Mouse (Mus musculus) MEL (cell line): ENCODE measurements at regions not wholly inside any gene's neighbourhood (a gene's known extent, or its start where the extent isn't known, plus 50 kb on each side); places are given as distances from the start of the nearest gene placed in this dataset.

Experiments used
- DNase-seq: peaks from one replicate; pipeline ENCODE4 v3.0.0; 2011; ENCODE audit warnings: low read depth, low spot score
- H3K27ac ChIP-seq: 2 replicates; pipeline ENCODE4 v1.5.1; 2012; ENCODE audit warnings: low read depth, mild to moderate bottlenecking, control low read depth, low read length, moderate library complexity; ENCODE audit not compliant: control insufficient read depth
- H3K27me3 ChIP-seq, 2 experiments: fragments of 150-350 bp in 1 of 2; sonication (generic) in 1 of 2; 2 replicates each; pipeline ENCODE4 v1.6.1; 2012; ENCODE audit warnings: low read length in 2 of 2, mild to moderate bottlenecking in 2 of 2, improper control_type of control experiment in 1 of 2, moderate library complexity in 1 of 2; ENCODE audit not compliant: insufficient read depth in 2 of 2, control insufficient read depth in 1 of 2
- H3K36me3 ChIP-seq, 2 experiments: 2 replicates each; pipeline ENCODE4 v1.6.1; 2012 to 2014; ENCODE audit warnings: low read length in 2 of 2, improper control_type of control experiment in 1 of 2, inconsistent platforms in 1 of 2, mild to moderate bottlenecking in 1 of 2; ENCODE audit not compliant: insufficient read depth in 2 of 2, control insufficient read depth in 1 of 2
- H3K4me1 ChIP-seq, 2 experiments: fragments of 150-350 bp in 1 of 2; sonication (generic) in 1 of 2; 2 replicates each; pipeline ENCODE4 v1.6.1; 2012; ENCODE audit warnings: low read length in 2 of 2, improper control_type of control experiment in 1 of 2, mild to moderate bottlenecking in 1 of 2; ENCODE audit not compliant: insufficient read depth in 2 of 2, control insufficient read depth in 1 of 2
- H3K4me3 ChIP-seq, 2 experiments: fragments of 150-350 bp in 1 of 2; sonication (generic) in 1 of 2; 2 replicates each; pipeline ENCODE4 v1.5.1; 2012; ENCODE audit warnings: low read depth in 2 of 2, low read length in 2 of 2, mild to moderate bottlenecking in 2 of 2, moderate library complexity in 2 of 2, control low read depth in 1 of 2, improper control_type of control experiment in 1 of 2; ENCODE audit not compliant: control insufficient read depth in 1 of 2, insufficient read depth in 1 of 2
- H3K79me2 ChIP-seq: 2 replicates; pipeline ENCODE4 v1.6.1; 2012; ENCODE audit warnings: mild to moderate bottlenecking, low read length, moderate library complexity; ENCODE audit not compliant: control insufficient read depth, poor library complexity, insufficient read depth
- H3K9ac ChIP-seq: 2 replicates; pipeline ENCODE4 v1.6.1; 2012; ENCODE audit warnings: low read depth, mild to moderate bottlenecking, control low read depth, low read length, moderate library complexity; ENCODE audit not compliant: control insufficient read depth, poor library complexity, severe bottlenecking
- H3K9me3 ChIP-seq: fragments of 150-350 bp; sonication (generic); replicated peaks from 2 replicates; pipeline ENCODE4 v1.6.1; 2012; ENCODE audit warnings: mild to moderate bottlenecking, low read length, improper control_type of control experiment, moderate library complexity; ENCODE audit not compliant: insufficient read depth
- CHD1 ChIP-seq: IDR thresholded peaks from 2 replicates; pipeline ENCODE4 v1.6.1; 2012; ENCODE audit warnings: low read depth, mild to moderate bottlenecking, inconsistent platforms, low read length, improper control_type of control experiment
- CHD2 ChIP-seq: IDR thresholded peaks from 2 replicates; pipeline ENCODE4 v1.6.1; 2011; ENCODE audit warnings: low read length, improper control_type of control experiment
- CTCF ChIP-seq, 3 experiments: IDR thresholded peaks in 2 of 3; conservative IDR thresholded peaks in 1 of 3; 2 replicates each; pipeline ENCODE4 v1.5.1; 2011 to 2012; ENCODE audit warnings: low read length in 3 of 3, low read depth in 2 of 3, mild to moderate bottlenecking in 2 of 3, improper control_type of control experiment in 1 of 3, inconsistent platforms in 1 of 3, mixed read lengths in 1 of 3, moderate library complexity in 1 of 3; ENCODE audit not compliant: control insufficient read depth in 1 of 3, insufficient read depth in 1 of 3, poor library complexity in 1 of 3, severe bottlenecking in 1 of 3
- E2F4 ChIP-seq: IDR thresholded peaks from 2 replicates; pipeline ENCODE4 v1.6.1; 2011; ENCODE audit warnings: low read depth, low read length, improper control_type of control experiment, borderline replicate concordance
- ELF1 ChIP-seq: IDR thresholded peaks from 2 replicates; pipeline ENCODE4 v1.6.1; 2014; ENCODE audit warnings: low read depth, mild to moderate bottlenecking, inconsistent platforms, low read length, improper control_type of control experiment, moderate library complexity
- ETS1 ChIP-seq: IDR thresholded peaks from 2 replicates; pipeline ENCODE4 v1.6.1; 2012; ENCODE audit warnings: low read depth, mild to moderate bottlenecking, inconsistent platforms, low read length, improper control_type of control experiment, moderate library complexity
- HCFC1 ChIP-seq: IDR thresholded peaks from 2 replicates; pipeline ENCODE4 v1.6.1; 2012; ENCODE audit warnings: low read depth, mild to moderate bottlenecking, inconsistent platforms, low read length, improper control_type of control experiment, moderate library complexity
- KAT2A ChIP-seq: conservative IDR thresholded peaks from 2 replicates; pipeline ENCODE4 v1.6.1; 2012; ENCODE audit warnings: low read depth, low read length, improper control_type of control experiment, inconsistent platforms
- MAFK ChIP-seq: IDR thresholded peaks from 2 replicates; pipeline ENCODE4 v1.6.1; 2011; ENCODE audit warnings: low read depth, mild to moderate bottlenecking, low read length, improper control_type of control experiment, borderline replicate concordance
- NELFE ChIP-seq: IDR thresholded peaks from 2 replicates; pipeline ENCODE4 v1.6.1; 2011; ENCODE audit warnings: low read depth, low read length, improper control_type of control experiment
- RAD21 ChIP-seq: IDR thresholded peaks from 2 replicates; pipeline ENCODE4 v1.6.1; 2011; ENCODE audit warnings: mild to moderate bottlenecking, low read depth, low read length, improper control_type of control experiment
- RCOR1 ChIP-seq: IDR thresholded peaks from 2 replicates; pipeline ENCODE4 v1.6.1; 2012; ENCODE audit warnings: low read depth, mild to moderate bottlenecking, inconsistent platforms, low read length, improper control_type of control experiment
- SMC3 ChIP-seq: IDR thresholded peaks from 2 replicates; pipeline ENCODE4 v1.6.1; 2011; ENCODE audit warnings: low read depth, low read length, improper control_type of control experiment
- TBP ChIP-seq: IDR thresholded peaks from 2 replicates; pipeline ENCODE4 v1.8.0; 2011; ENCODE audit warnings: low read depth, low read length, improper control_type of control experiment
- USF1 ChIP-seq: IDR thresholded peaks from 2 replicates; pipeline ENCODE4 v1.6.1; 2014; ENCODE audit warnings: low read depth, mild to moderate bottlenecking, inconsistent platforms, low read length, improper control_type of control experiment, moderate library complexity
- ZC3H11A ChIP-seq: IDR thresholded peaks from 2 replicates; pipeline ENCODE4 v1.6.1; 2012; ENCODE audit warnings: low read depth, mild to moderate bottlenecking, inconsistent platforms, low read length, improper control_type of control experiment
- ZKSCAN1 ChIP-seq: IDR thresholded peaks from 2 replicates; pipeline ENCODE4 v1.6.1; 2012; ENCODE audit warnings: low read depth, mild to moderate bottlenecking, inconsistent platforms, low read length, improper control_type of control experiment, moderate library complexity
- ZMIZ1 ChIP-seq: IDR thresholded peaks from 2 replicates; pipeline ENCODE4 v1.6.1; 2012; ENCODE audit warnings: low read depth, mild to moderate bottlenecking, inconsistent platforms, low read length, improper control_type of control experiment, moderate library complexity
- ZNF384 ChIP-seq: IDR thresholded peaks from 2 replicates; pipeline ENCODE4 v1.6.1; 2012; ENCODE audit warnings: low read depth, mild to moderate bottlenecking, inconsistent platforms, low read length, improper control_type of control experiment

- no peaks in the 10 kb centered on the region for H3K36me3 ChIP-seq
- no peaks in the 10 kb centered on the region for H3K4me1 ChIP-seq
- no peak overlapping the region for H3K4me3 ChIP-seq
- no peaks in the 10 kb centered on the region for H3K27me3 ChIP-seq
- DNase-seq: no peak
- no peaks in the 10 kb centered on the region for H3K9me3 ChIP-seq
- no peak overlapping the region for H3K27ac ChIP-seq
- TF ChIP-seq RCOR1 (no peak), TBP (no peak), NELFE (no peak), ETS1 (no peak), E2F4 (no peak), ELF1 (no peak), CHD2 (no peak), SMC3 (no peak), ZNF384 (no peak), MAFK (no peak), ZKSCAN1 (no peak), USF1 (no peak)
- TF ChIP-seq, all 39 proteins: peak for 0
- Histone ChIP-seq H3K79me2 (no peaks in the 10 kb centered on the region), H3K9ac (no peak overlapping the region)
Measured at GRCm38 (mm10) chr1:24883638-24884037, 205.2 kb downstream of the Lmbrd1 start.

GRCm38 (mm10) chr1:24901278-24901677, 222.8 kb downstream of the Lmbrd1 start:
- no peaks in the 10 kb centered on the region for H3K4me1 ChIP-seq
- H3K9me3 ChIP-seq: no peaks in the 10 kb centered on the region
- no peak overlapping the region for H3K9ac ChIP-seq
- H3K79me2 ChIP-seq: no peaks in the 10 kb centered on the region
- H3K36me3 ChIP-seq: no peaks in the 10 kb centered on the region
- peak; percentile 16 for DNase-seq
- no peak overlapping the region for H3K27ac ChIP-seq
- H3K4me3 ChIP-seq: no peak overlapping the region
- no peaks in the 10 kb centered on the region for H3K27me3 ChIP-seq
- TF ChIP-seq KAT2A: no peak
- peak; percentile 10 to 52 (median 22); a peak in 3 of 6 replicates for TF ChIP-seq CTCF (IDR thresholded peaks at IDR 0.05 in 2 of 3, conservative IDR thresholded peaks at IDR 0.05 in 1 of 3; ENCODE audit: control insufficient read depth in 1 of 3, insufficient read depth in 1 of 3, low read depth in 2 of 3, low read length in 3 of 3, poor library complexity in 1 of 3, severe bottlenecking in 1 of 3)
- peak; percentile 37 for TF ChIP-seq SMC3
- no peak for TF ChIP-seq HCFC1
- no peak for TF ChIP-seq ETS1
- TF ChIP-seq RAD21: peak; percentile 18
- TF ChIP-seq ZMIZ1: no peak
- TF ChIP-seq CHD1: no peak
- TF ChIP-seq USF1: no peak
- no peak for TF ChIP-seq ZC3H11A
